Mouse (Mus musculus) stomach, postnatal 0 days (tissue): ENCODE data around the gene Pced1b.

ENCODE experiments used
- CTCF ChIP-seq: IDR thresholded peaks from 2 replicates; pipeline ENCODE4 v1.5.1; 2016; ENCODE audit warnings: antibody characterized with exemption, low read depth, mild to moderate bottlenecking, moderate library complexity
- EP300 ChIP-seq: optimal IDR thresholded peaks from 2 replicates; pipeline ENCODE3; 2016; ENCODE audit warnings: antibody characterized with exemption

GRCm38 (mm10) chr15:97287436-97288143 is 40.7 kb downstream of the Pced1b start:
- TF ChIP-seq CTCF (no peak), EP300 (no peak)
